Mouse (Mus musculus) left cerebral cortex, postnatal 14 days (tissue): ENCODE data around the gene Pnmal2. TPM values are rescaled to one million over a fixed set of nuclear protein-coding genes. Genes with fewer than 3 reads are reported as not detected.
"Not testable (repeated sequence)": the region's sequence is repeated elsewhere in the genome, so short reads cannot be mapped to it uniquely, and the experiment has no call there.

Source experiments
- DNase-seq, 2 experiments: peaks; one replicate each; pipeline ENCODE4 v3.0.0; 2021 to 2022; ENCODE audit warnings: low spot score in 2 of 2, mixed read lengths in 1 of 2
- intact Hi-C: fragments of 180-260 bp; cut with DNase I; formaldehyde crosslinking; loops from one replicate; pipeline ENCODE4 v1.15.1; 2025
- total RNA-seq, 2 experiments: library from RNA; stranded (reverse); gene quantifications; 2 replicates each; pipeline ENCODE4 v1.2.3; 2021

Gene Pnmal2
- total RNA-seq, 2 experiments from 2014 or later = 215 to 249 TPM

- peak; percentile 72 to 79 for DNase-seq
- intact Hi-C loops = loop anchor here (1.0 to 2.0 kb wide), 3 partner anchors 17 to 134 kb away; no protein-coding TSS in a partner anchor
Observed at GRCm38 (mm10) chr7:16932704-16933577, 11.5 kb upstream of the Pnmal2 start.

GRCm38 (mm10) chr7:16937312-16937711 lies 7.2 kb upstream of the Pnmal2 start:
- no peak for DNase-seq
- intact Hi-C loops = no loop called here

GRCm38 (mm10) chr7:16938117-16938791 lies 6.2 kb upstream of the Pnmal2 start:
- intact Hi-C loops = no loop called here
- DNase-seq = peak; percentile 73 to 88

- DNase-seq = peak in 1 of 2 experiments; percentile 85
- intact Hi-C loops = no loop called here
Observed at GRCm38 (mm10) chr7:16940292-16940691, 4.2 kb upstream of the Pnmal2 start.

- intact Hi-C loops = no loop called here
- DNase-seq = no peak
Observed at GRCm38 (mm10) chr7:16942861-16943260, 1.6 kb upstream of the Pnmal2 start.

GRCm38 (mm10) chr7:16944808-16945315 lies 380 bp downstream of the Pnmal2 start:
- intact Hi-C loops = no loop called here
- DNase-seq = no peak

GRCm38 (mm10) chr7:16945419-16945818 lies 937 bp downstream of the Pnmal2 start:
- intact Hi-C loops = no loop called here
- DNase-seq = peak in 1 of 2 experiments; percentile 45

GRCm38 (mm10) chr7:16946441-16947348 lies 2.2 kb downstream of the Pnmal2 start:
- no peak for DNase-seq
- intact Hi-C loops = no loop called here

- intact Hi-C loops = no loop called here
Observed at GRCm38 (mm10) chr7:16947349-16947895, 2.9 kb downstream of the Pnmal2 start.

GRCm38 (mm10) chr7:16947959-16948361 lies 3.5 kb downstream of the Pnmal2 start:
- peak in 1 of 2 experiments; percentile 45 for DNase-seq
- intact Hi-C loops = no loop called here

More at GRCm38 (mm10) chr7:16947349-16947895, 2.9 kb downstream of the Pnmal2 start:
- DNase-seq = peak in 1 of 2 experiments; percentile 54

GRCm38 (mm10) chr7:16948923-16949458 lies 4.5 kb downstream of the Pnmal2 start:
- no peak for DNase-seq
- intact Hi-C loops = no loop called here

- intact Hi-C loops = loop anchor here (1.0 to 2.0 kb wide), 3 partner anchors 18 to 117 kb away; no protein-coding TSS in a partner anchor
- DNase-seq = peak; percentile 83 to 89
Observed at GRCm38 (mm10) chr7:16949908-16950841, 5.7 kb downstream of the Pnmal2 start.

- DNase-seq = peak; percentile 87 to 88
- intact Hi-C loops = loop anchor here (1.0 to 2.0 kb wide), 3 partner anchors 19 to 116 kb away; no protein-coding TSS in a partner anchor
Observed at GRCm38 (mm10) chr7:16950861-16951635, 6.6 kb downstream of the Pnmal2 start.

GRCm38 (mm10) chr7:16953776-16954175 lies 9.3 kb downstream of the Pnmal2 start:
- intact Hi-C loops, DNase-seq: not testable (repeated sequence)

- intact Hi-C loops = no loop called here
- no peak for DNase-seq
Observed at GRCm38 (mm10) chr7:16955712-16956111, 11.2 kb downstream of the Pnmal2 start.

GRCm38 (mm10) chr7:16956410-16957265 lies 12.2 kb downstream of the Pnmal2 start:
- peak; percentile 76 to 89 for DNase-seq
- intact Hi-C loops = no loop called here
